Mouse (Mus musculus) erythroblast, adult 5-6 weeks (primary cell): ENCODE data around the gene Spats1. TPM values are rescaled to one million over a fixed set of nuclear protein-coding genes. Genes with fewer than 3 reads are reported as not detected.
"Not testable (repeated sequence)": the region's sequence is repeated elsewhere in the genome, so short reads cannot be mapped to it uniquely, and the experiment has no call there.

Source experiments
- ATAC-seq: replicated peaks from 2 replicates; pipeline ENCODE4 v1.8.0; 2016; ENCODE audit warnings: moderate number of reproducible peaks, mild to moderate bottlenecking, moderate TSS enrichment, inconsistent platforms; ENCODE audit not compliant: poor library complexity, low FRiP score, severe bottlenecking
- total RNA-seq, 2 experiments: library from RNA; stranded (forward) in 1 of 2; stranded (reverse) in 1 of 2; fragments of 150-400 nt in 1 of 2; fragments of 200-764, 138-1000 nt in 1 of 2; gene quantifications; 2 replicates each; pipeline versions ENCODE4 v1.2.3 to v1.2.4; 2015 to 2017; ENCODE audit warnings: low replicate concordance in 2 of 2

Spats1 gene
- total RNA-seq, 2 experiments from 2014 or later, result 1.4 TPM; not detected in 1

DNA sequence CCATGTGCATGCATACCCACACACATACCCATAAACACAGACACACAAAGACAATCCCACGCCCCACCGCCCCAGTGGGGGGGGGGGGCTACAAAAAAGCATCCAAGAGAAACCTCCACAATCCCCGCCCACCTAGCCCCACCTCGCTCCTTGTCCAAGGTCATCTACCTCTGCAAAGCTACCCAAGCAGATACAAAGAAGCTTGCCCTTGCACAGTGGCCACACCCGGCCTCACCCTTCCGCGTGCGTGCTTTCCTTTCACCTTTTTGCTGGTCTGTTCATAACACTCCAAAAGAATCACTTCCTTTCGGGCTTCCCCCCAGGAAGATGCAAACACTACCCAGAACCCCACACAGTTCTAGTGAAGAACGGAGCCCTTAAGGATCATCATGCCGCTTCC, 20.2 kb upstream of the Spats1 start:
- ATAC-seq, result no peak

- ATAC-seq, result no peak
Measured at GRCm38 (mm10) chr17:45490532-45491154, 15.4 kb upstream of the Spats1 start.

DNA sequence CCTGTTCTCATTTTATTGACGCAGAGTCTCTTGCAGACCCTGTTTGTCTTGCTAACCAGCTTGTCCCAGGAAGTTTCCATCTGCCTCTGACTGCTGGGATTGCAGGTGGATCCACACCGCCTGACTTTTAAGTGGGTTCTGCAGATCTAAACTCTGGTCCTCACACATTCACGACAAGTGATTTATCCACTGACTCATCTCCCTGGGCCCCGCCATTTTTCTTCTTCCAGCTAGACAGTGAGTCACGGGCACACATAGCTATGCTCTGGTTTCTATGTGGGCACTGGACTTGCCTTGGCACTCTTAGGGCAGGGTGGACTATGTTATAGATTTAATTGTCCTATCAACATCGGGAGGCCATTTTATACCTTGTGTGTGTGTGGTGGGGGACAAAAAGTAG, 14.5 kb upstream of the Spats1 start:
- ATAC-seq, result no peak

GRCm38 (mm10) chr17:45488321-45489254, 13.4 kb upstream of the Spats1 start:
- ATAC-seq, result no peak; the same call in 1 of the 2 replicates

- ATAC-seq, result no peak
Measured at GRCm38 (mm10) chr17:45487216-45487615, 12.0 kb upstream of the Spats1 start.

DNA sequence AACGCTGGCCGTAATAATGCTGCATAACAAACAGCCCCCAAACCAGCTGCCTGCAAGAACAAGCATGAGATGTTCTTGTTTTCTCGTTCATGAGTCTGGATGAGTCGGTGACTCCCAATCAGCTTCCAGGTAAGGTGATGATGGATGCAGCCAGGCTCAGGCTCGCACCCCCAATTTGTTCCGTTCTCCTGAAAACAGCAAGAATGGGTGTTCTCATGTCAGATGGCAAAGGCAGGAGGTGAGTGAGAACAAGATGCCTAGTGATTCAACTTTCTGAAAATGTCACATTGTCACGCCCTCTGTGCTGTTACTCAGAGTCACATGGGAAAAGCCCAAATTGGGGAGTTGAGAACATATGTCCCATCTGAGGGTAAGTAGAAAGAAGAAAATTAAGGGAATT, 10.4 kb upstream of the Spats1 start:
- no peak for ATAC-seq

DNA sequence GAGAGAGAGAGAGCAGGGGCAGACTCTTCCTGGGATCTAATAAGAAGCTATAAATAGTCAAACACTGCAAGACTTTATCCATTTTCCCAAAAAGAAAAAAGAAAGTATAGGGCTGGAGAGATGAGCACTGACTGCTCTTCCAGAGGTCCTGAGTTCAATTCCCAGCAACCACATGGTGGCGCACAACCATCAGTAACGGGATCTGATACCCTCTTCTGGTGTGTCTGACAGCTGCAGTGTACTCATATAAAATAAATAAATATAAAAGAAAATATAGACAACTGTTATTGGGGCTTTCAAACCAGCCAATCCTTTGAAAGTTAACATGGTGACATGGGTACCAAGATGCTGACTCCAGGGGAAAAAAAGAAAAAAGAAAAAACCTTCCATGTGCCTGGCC, 5.2 kb upstream of the Spats1 start:
- no peak for ATAC-seq

GRCm38 (mm10) chr17:45478234-45478825, 3.1 kb upstream of the Spats1 start:
- ATAC-seq, result peak; percentile 83

DNA sequence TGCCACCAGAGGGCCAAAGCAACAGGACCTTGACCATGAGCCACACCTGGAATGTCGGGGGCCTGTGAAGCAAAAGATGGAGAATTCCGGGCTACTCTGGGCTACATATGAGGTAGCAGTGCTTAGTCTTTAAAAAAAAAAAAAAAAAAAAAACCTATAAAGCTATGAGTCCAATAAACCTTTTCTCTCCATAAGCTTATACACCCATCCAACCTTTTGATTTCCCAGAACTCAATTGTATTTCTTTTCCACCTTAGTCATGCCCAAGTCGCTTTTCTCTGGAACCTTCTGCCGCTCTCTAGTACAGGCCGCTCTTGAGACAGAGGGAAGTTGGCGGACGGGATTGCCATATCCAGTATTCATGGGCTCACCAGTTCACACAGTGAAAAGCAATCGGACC, 1.1 kb downstream of the Spats1 start:
- no peak for ATAC-seq

DNA sequence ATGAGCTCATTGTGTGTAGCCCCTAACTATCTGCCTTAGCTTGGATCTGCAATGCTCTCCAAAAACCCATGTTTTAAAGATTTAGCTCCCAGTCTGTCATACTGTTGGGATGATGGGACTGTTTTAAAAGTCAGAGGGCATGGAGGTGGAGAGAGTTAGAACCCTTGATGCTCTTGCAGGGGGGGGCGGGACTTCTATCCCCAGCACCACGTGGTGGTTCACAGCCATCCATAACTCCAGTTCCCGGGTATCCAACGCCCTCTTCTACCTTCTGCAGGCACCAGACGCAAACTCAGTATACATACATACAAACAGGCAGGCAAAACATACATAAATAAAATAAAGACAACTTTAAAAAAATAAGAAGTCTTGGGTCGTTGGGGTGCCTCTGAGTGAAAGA, 1.5 kb downstream of the Spats1 start:
- ATAC-seq, result no peak

GRCm38 (mm10) chr17:45470726-45471125, 4.5 kb downstream of the Spats1 start:
- no peak for ATAC-seq

- no peak for ATAC-seq
Measured at GRCm38 (mm10) chr17:45468302-45468701, 6.9 kb downstream of the Spats1 start.

DNA sequence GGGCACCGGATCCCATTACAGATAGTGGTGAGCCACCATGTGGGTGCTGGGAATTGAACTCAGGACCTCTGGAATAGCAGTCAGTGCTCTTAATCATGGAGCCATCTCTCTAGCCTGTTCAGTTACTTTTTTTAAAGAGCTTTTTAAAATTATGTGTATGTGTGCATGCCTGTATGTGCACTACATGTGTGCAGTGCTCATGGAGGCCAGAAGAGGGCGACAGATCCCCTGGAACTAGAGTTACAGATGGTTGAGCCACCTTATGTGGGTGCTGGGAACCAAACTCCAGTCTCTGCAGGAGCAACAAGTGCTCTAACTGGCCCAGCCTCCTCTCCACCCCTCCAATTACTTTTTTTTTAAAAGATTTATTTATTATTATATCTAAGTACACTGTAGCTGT, 8.5 kb downstream of the Spats1 start:
- no peak for ATAC-seq

DNA sequence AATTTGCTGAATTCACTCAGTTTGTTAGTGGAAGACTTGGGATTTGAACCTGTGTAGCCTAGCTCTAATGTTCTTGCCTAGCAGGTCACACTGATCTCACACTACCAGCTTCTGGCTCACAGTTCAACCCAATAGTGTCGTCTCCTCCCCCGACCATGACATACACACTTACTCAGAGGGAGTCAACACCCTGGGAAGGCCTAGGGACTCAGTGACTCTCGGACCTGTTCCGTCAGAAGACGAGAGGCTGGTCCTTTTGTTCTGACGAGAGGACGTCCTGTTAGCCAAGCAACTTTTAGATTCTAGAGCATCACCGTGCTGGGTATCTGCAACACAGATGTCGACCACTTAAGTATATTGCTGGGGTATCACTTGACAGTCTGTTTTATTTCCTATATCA, 11.0 kb downstream of the Spats1 start:
- ATAC-seq, result no peak

DNA sequence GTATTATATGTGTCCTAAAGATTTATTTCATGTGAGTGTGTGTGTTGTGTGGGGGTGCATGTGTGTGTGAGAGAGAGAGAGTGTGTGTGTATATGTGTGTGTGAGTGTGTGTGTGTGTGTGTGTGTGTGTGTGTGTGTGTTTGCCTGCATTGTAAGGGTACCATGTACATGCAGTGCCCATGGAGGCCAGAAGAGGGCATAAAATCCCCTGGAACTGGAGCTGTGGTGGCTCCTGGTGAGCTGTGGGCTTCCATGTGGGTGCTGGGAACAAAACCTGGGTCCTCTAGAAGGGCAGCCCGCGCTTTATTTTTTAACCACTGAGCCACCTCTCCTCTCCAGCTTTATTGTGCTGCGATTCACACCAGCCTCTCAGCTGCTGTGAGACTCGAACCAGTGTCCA, 12.7 kb downstream of the Spats1 start:
- no peak for ATAC-seq

- no peak for ATAC-seq
Measured at GRCm38 (mm10) chr17:45459062-45459461, 16.2 kb downstream of the Spats1 start.

- no peak for ATAC-seq
Measured at GRCm38 (mm10) chr17:45458516-45458915, 16.7 kb downstream of the Spats1 start.

- peak; percentile 65 for ATAC-seq
Measured at GRCm38 (mm10) chr17:45457487-45457886, 17.7 kb downstream of the Spats1 start.

DNA sequence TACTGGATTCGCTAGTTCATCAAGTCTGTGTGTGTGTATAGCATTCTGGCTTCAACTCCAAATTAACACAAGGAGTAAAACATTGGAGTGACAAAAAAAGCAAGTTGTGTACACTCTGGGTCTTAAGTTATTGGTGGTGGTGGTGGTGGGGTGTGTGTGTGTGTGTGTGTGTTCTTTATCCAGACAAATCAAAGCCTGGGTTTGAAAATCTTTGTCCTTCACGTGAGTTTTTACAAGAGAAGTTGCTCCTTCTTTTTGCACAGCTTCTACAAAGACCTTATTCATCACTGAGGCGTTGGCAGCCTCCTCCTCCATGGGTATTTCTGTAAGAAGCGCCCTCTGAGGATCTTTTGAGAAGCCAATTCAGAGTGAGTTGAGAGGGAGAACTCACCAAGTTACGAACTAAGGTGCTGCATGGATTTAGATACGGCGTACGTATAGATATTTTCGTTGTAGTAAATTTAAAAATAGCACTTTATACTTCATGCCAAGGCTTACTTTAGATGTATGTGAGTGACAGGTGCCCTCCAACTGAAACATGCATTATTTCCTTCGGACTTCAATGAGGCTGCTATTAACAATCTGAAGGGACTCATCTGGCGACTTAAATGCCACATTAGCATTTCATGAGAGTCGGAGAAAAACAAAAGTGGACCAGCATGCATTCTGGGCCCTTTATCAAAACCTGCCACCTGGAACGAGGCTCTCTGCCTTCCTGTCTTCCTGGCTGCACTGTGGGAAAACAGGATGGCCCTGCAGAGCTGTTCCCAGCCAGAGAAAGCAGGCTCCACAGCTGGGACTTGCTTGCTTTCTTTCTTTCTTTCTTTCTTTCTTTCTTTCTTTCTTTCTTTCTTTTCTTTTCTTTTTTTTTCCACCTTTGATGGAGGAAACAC, 18.7 kb downstream of the Spats1 start:
- no peak for ATAC-seq

- not testable (repeated sequence) for ATAC-seq
Measured at GRCm38 (mm10) chr17:45455783-45456182, 19.4 kb downstream of the Spats1 start.
